Comparison of ENCODE assay signal across 20 mouse cellular contexts in the genomic region with DNA sequence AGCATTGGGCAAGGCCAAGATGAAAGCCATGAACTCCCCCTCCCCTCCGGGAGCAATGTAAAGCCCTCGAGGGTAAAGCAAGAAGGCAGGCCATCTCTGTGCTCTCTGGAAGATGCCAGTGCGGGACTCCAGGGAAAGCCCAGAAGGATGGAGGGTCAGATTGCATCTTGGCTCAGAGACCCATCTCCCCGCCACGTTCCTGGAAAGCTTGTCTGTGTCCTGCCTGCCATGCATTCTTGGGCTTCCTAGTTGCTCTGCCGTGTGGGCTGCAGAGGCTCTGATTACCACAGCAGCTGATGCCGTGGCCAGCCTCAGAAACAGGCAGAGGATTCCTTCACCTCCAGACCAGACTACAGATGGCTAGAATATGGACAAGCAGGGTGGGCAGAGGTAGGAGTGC. TPM values are rescaled to one million over a fixed set of nuclear protein-coding genes. Genes with fewer than 3 reads are reported as not detected.
"Had no signal": no experiment of that assay in that cellular context is flagged by ENCODE, and none has a peak within 500 bp of the region (broad histone marks: within the 10 kb centered on the region; RNA-seq: fewer than 3 reads in every experiment).

No protein-coding gene starts in this region.

- ATAC-seq: liver, postnatal 0 days; midbrain, embryonic 13.5 days had no signal

- H3K4me1 ChIP-seq: kidney, embryonic 15.5 days; lung, embryonic 15.5 days; neural tube, embryonic 12.5 days; stomach, embryonic 15.5 days had no signal

- H3K9ac ChIP-seq: kidney, embryonic 15.5 days; liver, embryonic 13.5 days; liver, postnatal 0 days; lung, embryonic 15.5 days; midbrain, embryonic 13.5 days; neural tube, embryonic 12.5 days; stomach, embryonic 15.5 days had no signal

- H3K36me3 ChIP-seq: kidney, embryonic 15.5 days; liver, embryonic 13.5 days; lung, embryonic 15.5 days; midbrain, embryonic 13.5 days; neural tube, embryonic 12.5 days; stomach, embryonic 15.5 days had no signal

- H3K9me3 ChIP-seq: kidney, embryonic 15.5 days; liver, embryonic 13.5 days; lung, embryonic 15.5 days; stomach, embryonic 15.5 days had no signal

- H3K27me3 ChIP-seq: kidney, embryonic 15.5 days; liver, embryonic 13.5 days; lung, embryonic 15.5 days; midbrain, embryonic 13.5 days; neural tube, embryonic 12.5 days; stomach, embryonic 15.5 days had no signal

- H3K4me3 ChIP-seq: kidney, embryonic 15.5 days; left cerebral cortex, adult 2 months; liver, embryonic 13.5 days; lung, embryonic 15.5 days; midbrain, embryonic 13.5 days; neural tube, embryonic 12.5 days; stomach, embryonic 15.5 days had no signal

- DNase-seq: kidney, adult 18-20 months; kidney, postnatal 25 days; liver; liver, embryonic 13.5 days; liver, postnatal 0 days; right cerebral cortex, postnatal 14 days; thymus, adult 2 months; thymus, postnatal 25 days had no signal

- H3K27ac ChIP-seq: kidney, embryonic 15.5 days; left cerebral cortex, adult 2 months; liver, embryonic 13.5 days; lung, embryonic 15.5 days; midbrain, embryonic 13.5 days; neural tube, embryonic 12.5 days; stomach, embryonic 15.5 days had no signal

- H3K4me2 ChIP-seq: kidney, embryonic 15.5 days; liver, embryonic 13.5 days; lung, embryonic 15.5 days; midbrain, embryonic 13.5 days; neural tube, embryonic 12.5 days; stomach, embryonic 15.5 days had no signal

RNA-seq across cellular contexts. Expression of gene Banf2, which starts 37.6 kb away (rescaled TPM):
- total RNA-seq: layer of hippocampus, postnatal 25 days; left cerebral cortex, adult 2 months; left cerebral cortex, postnatal 25 days; megakaryocyte-erythroid progenitor cell, adult 5-6 weeks; neutrophil, adult 5-6 weeks had no signal
- polyA plus RNA-seq: kidney, embryonic 15.5 days; liver, embryonic 13.5 days; liver, postnatal 0 days; lung, embryonic 15.5 days; midbrain, embryonic 13.5 days; neural tube, embryonic 12.5 days; spleen, adult 2 months; thymus, adult 2 months; urinary bladder, adult 2 months had no signal
